Mouse (Mus musculus) heart, postnatal 0 days (tissue): ENCODE data around the gene Shc2.

Experiments used
- CTCF ChIP-seq: IDR thresholded peaks from 2 replicates; pipeline ENCODE4 v1.5.1; 2016; ENCODE audit warnings: antibody characterized with exemption, control low read depth, low read depth
- EP300 ChIP-seq: IDR thresholded peaks from 2 replicates; pipeline ENCODE4 v1.6.1; 2016; ENCODE audit warnings: antibody characterized with exemption, low read depth

GRCm38 (mm10) chr10:79611296-79611695 is 26.4 kb downstream of the Shc2 start:
- TF ChIP-seq CTCF, result no peak
- no peak for TF ChIP-seq EP300
